Mouse (Mus musculus) kidney, adult 9 months (tissue): ENCODE results near the gene Flrt1.

Experiments used
- DNase-seq: peaks from one replicate; pipeline ENCODE4 v3.0.0; 2022

Gene Flrt1

DNA sequence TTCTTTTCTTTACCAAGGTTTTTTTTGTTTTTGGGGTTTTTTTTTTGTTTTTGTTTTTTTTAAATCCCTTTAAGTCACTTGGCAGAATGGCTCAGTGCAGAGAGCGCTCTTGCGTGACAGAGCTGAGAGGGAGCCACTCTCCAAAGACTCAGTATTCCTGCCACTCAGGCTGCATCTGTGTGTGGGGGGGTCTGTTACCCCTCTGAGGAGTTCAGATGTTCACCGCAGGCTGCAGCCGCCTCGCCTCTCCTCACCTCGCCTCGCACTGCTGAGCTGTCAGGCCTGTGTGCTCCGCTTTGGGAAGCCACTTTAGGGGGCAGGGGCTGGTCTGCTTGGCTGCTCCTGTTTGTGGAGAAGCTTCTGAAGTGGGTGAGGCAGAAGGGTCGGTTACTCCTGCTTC lies at the start of gene Flrt1:
Gene Flrt1 (minus strand): TSS at position 186 of the 400 bp plus-strand sequence.
- DNase-seq: no peak

DNA sequence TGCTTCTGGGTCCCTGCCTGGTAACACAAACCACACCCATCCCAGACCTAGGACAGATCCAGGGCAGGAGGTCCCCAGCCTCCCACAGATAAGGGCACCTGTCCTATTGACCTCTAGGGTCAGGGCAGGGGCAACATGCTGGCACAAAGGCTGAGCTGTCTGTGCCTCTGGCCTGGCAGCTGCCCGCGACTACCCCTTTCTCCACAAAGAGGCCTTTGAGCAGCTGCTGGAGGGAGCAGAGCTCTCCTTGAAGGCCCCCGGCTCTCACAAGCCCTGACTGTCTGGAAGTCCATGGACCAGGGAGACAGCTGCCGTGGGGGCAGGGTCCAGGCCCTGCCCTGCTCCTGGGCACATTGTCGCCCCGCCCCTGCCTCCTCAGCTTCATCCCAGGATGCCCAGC lies 49.7 kb upstream of the Flrt1 start:
- peak; percentile 50 for DNase-seq

DNA sequence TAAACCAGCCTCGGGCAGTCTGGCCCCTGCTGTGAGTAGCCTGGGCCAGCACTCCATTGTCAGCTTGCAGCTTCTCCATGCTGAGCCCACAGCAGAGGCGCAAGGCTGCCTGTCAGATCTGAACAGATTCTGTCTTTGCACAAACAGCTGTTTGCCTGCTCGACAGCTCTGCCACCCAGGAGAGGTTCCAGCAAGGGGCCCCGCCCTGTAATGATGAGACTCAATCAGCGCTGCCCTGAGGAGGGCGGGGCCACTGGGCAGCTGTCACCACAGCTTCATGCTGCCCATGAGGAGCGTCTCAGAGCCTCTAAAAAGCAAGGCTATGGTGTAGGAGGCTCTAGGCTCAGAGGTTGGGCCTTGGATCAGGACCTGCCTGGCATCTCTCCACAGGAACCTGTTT lies 47.7 kb upstream of the Flrt1 start:
- DNase-seq: no peak

DNA sequence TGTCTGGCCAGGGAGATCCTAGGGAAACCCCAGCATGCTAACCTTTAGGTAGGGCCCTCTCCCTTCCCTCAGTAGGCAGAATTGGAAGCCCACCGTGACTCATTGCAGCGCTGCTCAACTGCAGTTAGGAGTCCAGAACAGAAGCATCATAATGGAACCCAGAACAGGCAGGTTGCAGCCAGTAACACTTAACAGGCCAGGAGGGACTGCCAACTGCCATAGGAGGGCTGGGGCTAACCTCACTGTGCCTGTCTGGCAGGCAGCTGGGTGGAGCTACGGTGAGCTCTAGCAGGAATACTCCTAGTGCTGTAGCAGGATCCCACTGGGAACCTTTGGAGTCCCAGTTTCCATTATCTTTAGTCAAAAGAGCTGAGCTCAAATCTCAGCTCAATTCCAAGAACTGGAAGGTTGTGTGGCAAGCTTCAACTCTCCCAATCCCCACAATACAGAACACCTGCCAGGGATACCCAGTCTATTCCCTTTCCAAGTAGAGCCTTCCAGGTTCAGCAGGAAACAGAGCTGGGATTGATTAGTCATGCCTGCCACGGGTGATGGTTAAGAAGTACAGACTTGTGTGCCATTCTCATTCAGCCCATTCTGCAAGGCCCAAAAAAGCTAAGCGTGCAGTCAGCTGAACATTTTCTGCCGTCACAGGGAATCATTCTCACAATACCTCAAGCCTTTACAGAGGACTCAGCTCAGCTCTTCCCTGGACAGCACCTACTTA lies 46.6 kb upstream of the Flrt1 start:
- DNase-seq: no peak

DNA sequence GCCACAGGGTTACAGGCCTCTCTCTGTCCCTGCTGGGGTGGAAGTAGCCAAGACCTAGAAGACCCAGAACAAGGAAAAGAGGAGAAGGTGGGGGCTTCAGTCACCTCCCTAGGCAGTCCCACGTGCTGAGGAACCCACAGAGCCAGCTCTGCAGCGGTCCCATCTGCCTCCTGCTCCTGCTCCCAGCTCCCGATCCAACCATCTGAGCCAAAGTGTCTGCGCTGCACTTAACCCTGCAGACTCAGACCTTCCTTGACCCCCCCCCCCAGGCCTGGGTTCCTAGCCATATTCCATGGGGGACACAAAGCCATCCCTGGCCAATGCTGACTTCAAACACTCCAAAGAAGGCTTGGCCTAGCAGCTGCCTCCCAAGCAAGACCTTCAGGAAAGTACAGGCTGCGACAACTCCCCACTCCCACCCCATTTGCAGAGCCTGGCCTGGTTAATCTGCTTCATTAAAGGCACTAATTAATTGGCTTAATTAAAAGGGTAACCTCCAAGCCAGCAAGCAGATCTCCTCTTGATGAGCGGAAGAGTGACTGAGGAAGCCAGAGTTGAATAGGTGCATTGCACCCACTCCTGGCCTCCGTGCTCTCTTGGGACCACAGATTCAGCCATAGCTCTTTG lies 45.9 kb upstream of the Flrt1 start:
- DNase-seq: no peak

DNA sequence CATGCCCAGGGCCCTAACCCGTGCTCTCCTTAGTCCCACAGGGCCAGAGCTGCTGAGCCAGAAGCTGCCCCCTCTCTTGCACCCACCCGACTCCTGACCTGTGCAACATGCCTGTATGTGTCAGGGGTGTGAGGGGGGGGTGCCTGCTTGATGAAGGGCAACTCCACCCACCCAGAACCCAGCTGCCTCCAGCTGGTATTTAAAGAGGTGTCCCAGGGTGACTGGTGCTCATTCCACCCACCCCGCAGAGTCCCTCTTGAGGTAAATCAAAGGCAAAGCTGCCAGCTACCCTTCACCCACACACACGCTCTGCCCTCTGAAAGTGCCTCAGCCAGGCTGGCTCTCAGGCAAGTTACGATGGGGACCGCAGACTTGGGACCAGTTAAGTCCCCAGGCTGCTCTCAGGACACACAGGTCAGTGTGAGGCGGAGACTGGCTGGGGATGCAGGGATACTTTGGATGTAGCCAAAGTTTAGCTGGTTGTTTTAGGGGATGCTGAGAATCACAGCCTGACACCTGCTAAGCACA lies 43.7 kb upstream of the Flrt1 start:
- no peak for DNase-seq

DNA sequence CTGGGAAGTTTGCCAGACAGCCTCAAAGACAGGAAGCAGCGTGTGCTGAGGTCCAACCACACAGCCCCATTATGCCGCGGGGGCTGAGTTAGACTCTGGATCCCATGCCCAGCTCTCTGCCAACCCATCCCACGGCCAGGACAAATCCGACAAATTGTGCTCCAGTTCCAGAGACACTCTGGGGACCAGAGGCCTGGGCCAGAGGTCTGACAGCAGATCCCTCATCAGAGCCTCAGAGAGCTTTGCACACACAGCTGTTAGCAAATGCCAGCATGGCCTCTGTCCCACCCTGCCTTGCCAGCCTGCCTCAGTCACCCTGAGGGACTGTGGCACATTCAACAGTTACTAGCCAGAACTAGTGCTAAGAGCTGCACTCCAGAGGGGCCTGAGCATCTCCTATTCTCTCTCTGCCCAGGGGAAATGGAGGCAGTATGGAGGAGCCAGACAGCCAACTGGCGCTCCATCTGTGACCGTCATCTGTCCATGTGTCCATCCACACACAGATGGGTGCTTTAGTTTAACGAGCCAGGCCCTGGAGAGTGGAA lies 43.1 kb upstream of the Flrt1 start:
- DNase-seq: no peak

DNA sequence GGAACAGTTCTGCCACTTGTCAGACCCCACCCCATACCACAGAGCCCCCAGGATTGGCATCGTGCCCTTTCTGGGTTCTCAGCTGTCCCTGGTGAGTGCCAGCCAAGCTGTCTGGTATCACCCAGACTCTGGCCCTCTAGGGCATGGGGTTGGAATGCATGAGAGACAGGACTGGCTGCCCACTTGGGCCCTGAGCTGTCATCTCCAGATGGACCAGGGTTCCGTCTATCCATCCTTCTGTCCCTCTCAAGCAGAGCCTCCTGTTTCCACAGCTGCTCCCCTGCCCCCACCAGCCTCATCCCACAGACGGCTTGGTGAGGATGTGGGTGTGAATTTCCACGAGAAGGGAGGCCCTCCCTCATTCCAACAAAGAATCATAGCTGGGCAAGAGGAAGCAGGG lies 42.6 kb upstream of the Flrt1 start:
- DNase-seq: no peak

DNA sequence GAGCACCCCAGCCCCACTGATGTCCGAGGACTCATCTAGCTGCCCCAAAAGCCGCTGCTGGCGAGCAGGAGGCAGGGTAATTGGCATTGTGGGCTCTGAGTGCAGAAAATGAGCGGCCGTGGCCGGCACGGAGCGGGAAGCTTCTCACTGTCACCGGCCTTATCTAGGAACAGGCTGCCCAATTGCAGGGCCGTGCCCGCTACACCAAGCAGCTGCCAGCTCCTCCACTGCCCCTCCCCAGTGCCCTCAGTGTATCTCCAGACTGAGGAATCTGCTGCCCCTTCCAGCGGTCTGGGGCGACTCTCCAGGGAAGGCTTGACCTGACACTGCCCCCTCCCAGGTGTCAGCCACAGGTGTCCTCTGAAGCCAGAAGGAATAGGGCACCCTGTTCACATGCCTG lies 40.8 kb upstream of the Flrt1 start:
- DNase-seq: no peak

DNA sequence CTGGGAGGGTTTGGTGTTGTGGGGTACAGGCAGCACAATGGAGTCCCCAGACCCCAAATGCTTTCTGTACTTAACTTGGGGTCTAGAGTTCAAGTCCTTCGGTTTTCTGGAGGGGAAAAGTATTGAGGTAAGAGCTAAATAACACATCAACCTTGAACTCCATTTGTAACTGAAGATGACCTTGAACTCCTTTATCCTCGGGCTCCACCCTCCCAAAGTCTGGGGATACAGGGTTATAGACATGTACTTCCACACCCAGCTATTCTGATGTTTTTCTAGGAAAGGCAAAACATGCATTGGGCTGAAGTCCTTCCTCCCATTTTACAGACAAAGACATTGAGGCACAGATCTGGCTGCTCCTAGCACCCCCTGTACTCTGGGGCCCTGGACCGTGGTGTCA lies 38.9 kb upstream of the Flrt1 start:
- DNase-seq: no peak

DNA sequence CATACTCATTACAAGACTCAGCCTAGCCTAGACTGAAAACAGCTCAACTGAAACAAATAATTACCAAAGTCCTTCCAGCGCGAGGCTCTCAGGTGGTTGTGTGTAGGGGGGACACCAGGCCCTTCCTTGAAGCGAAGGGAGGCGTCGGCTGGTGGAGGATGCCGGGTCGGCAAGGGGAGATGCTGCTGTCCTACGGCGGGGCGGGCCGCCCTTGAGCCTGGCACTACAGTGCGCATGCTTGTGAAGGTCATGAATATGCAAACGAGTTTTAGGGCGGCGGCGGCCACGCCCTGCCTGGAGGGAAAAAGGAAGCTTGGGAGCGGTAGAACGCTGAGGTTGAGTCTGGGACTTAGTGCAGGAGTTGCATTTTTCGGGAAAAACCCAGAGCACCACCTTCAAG lies 38.3 kb upstream of the Flrt1 start:
- DNase-seq: peak; percentile 78

DNA sequence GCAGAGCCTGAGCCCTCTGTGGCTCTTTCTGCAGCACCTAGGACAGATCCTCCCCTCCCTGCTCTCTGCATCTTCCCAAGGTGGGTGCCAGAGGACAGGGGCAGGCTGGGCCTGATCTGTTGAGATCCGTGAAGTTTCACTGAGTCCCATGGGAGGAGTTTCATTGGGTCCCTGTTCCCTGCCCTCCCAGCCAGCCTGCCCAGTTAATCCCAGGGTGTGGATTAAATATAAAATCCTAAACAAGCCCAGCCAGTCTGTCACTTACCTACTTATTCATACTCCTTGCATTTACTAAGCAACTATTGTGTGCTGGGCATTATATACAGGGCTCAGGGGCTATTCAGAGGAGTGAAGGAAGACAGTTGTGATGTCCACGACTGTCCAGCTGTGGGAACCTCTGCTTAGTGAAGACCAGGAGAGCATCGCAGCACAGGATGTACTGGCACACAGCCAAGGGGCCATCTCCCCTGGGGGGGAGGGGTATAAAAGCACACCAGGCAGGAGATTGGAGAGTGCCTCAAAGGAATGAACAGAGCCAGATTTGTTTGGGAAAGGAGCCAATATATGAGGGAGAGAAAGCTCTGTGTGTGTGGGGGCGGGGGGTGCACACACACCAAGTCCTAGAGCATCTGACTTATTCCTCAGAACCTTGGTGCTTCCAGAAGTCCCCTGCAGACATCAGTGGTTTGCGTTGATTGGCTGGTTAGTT lies 36.8 kb upstream of the Flrt1 start:
- no peak for DNase-seq

DNA sequence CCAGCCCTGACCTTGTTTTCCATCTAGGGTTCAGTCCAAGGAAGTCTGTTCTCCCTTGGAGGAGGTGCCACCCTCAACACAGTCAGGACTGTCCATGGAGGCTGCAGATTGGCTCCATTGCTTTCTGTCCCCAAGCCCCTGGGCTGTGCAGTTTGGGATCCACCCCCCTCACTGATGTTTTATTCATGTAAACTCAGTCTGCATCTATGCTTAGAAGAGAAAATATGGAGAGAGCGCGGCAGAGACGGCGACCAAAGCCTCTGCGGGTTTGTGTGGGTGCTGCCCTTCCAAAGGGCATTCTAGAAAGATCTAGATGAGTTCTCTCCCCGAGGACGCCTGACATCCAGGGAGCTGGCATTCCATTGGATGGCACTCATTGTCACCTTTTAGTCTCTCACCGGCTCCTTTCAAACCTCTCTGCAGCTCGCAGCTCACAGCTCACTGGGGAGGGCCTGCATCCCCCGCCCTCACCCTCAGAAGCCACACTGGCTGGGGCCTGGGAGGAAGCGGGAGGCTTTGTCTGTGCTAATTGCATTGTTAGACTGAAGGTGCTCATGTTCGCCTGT lies 35.4 kb upstream of the Flrt1 start:
- peak; percentile 47 for DNase-seq

DNA sequence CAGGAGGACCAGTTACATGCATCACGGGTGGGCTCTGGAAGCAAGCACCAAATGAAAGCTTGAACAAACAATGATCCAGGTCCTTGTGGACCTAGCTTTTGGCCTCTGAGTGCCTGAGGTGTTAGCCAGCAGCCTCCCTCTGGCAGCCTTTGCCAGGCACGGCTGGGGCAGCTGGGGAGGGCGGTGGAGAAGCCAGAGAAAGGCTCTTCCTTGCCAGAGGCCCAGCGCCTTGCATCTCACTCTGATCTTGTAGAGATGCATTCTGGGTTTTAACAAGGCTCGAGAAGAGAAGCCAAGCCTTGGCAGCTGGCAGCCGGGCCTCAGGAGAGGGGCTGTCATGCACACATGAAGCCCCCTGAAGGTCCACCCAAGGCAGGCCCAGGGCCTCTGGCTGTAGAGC lies 34.8 kb upstream of the Flrt1 start:
- DNase-seq: no peak

DNA sequence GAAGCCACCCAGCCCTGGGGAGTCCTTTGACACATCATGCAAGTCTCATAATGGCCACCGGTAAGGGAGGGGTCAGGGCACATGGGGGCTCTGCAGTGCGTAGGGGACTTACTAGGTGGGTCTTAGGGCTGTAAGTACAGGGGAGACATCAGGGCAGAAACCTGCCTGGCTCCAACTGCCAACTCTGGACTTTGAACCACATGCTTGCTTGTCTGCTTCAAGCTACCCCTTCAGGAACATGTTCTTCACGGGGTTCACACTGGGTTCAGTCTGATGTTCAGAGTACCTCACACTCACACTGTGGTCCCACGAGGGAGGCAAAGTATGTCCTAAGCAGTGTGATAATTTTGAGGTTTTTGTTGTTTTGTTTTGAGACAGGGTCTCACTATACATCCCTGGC lies 33.8 kb upstream of the Flrt1 start:
- peak; percentile 58 for DNase-seq

DNA sequence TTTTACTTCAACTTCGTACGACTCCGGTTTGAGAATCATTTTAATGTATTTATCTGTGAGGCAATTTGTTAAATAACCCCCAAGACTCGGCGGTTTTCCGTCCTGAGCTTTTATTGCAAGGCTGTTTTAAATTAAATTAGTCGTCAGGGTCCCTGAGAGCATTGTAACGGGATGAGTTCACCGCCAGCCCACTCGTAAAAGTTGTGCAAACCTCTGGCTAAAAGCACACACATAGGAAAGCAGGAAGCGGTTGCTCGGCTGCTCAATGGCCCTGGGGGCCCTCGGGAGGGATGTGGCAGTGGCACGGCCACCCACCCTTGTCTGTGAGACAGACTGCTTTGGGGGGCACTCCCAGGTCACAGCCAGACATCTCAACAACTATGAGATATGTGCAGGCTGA lies 32.8 kb upstream of the Flrt1 start:
- DNase-seq: no peak

DNA sequence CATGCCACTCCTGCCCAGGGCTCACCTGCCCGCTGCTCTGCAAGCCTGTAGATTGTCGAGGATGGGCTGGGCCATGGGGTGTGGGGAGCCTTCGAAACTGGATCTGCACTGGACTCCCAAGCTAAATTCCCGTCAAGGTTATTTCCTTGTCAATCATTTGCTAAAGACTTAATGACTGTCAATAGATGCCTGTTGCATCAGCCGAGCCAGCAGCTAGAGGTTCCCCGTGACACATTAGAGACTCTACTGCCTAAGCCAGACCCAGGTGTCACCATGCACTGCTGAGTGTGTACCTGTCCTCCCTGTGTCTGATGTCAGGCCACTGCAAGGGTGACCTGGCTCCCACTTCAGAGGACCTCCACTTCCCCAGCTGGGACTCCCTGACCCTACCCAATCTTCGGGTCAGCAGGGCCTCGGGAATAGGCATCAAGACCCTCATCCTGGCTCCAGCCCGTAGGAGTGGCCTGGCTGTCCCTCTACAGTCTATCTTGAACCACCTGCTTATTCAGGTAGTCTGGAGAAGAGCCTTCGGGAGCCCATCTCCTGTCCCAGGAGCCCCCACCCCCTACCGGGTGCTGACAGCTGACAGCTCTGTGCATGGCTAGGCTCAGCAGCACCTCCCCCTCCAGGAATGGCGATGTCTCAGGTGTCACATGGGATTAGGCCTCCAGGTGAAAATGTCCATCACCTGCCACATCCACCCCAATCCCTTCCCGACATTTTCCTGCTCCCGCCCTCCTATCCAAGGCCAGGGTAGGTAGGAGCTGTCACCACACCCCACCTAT lies 31.4 kb upstream of the Flrt1 start:
- peak; percentile 88 for DNase-seq

DNA sequence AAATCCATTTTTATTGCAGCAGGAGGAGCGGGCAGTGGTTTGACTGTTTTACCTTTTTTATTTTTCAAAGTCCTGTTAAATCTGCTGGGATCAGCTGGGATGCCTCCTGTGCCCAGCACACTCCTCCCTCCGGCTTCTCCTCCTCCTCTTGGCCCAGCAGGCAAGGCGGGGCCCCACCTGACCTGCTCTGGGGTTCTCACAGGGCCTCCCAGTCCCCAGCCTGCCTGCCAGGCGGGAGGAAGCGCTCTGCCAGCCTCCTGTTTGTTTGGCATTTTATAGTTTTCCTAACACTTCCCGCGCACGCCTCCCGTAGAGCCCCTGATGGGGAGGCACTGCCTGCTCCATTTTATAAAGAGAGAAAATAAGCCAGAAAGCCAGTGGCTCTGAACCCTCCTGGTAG lies 30.5 kb upstream of the Flrt1 start:
- peak; percentile 82 for DNase-seq

DNA sequence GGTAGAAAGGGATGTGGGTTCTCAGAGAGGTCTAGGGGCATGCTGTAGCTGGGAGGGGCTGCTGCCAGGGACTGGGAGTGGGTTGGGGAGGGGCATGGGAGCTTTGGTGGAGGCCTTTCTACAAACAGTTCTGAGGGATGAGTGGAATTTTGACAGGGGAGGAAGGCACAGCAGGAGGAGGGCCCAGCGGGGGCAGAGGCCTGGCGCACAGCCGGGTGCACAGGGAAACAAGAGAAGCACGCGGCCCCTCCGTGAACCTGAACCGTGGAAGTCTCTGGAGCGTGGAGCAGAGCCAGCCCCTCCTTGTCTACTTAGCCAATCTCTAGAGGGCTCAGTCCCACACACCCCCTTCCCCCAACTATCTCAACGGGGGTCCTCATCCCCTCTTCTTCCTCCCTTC lies 30.0 kb upstream of the Flrt1 start:
- DNase-seq: peak; percentile 88

DNA sequence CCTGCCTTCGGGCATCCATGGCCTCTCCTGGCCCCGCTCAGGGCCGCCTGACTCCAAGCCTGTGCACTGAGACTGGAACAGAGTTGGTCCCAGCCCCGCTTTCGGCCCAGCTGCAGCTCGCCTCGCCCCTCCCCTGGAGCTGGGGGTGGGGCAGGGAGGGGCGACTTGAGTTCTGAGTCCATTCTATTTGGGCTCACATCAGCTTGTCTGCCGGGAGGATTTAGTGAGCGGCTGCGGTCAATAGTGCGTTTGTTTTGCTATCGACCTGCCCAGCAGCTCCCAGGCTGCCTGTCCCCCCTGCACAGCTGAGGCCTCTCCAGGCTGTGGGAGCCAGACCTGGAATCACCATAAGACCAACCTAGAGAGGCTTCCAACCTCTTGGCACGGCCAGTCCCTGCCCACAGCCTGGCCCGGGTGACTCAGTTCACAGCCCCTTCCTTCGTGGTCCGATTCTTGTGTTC lies 29.1 kb upstream of the Flrt1 start:
- DNase-seq: peak; percentile 68

DNA sequence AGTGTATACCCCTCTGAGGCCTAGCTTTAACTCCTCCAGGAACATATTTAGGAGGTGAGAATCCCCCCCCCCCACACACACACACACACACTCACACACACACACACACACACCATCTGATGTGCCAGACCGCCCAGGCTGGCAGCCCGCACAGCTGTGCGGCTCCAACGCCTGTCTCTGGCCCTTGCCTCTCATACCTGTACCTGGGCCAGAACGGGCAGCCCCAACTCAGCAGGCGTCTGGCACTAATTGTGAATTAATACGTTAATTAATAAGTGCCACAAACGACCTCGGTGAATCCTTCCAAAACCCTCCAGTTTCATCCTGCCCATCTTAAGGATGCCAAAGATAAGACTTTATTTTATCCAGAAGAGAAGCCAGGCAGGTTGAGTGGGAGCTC lies 27.9 kb upstream of the Flrt1 start:
- DNase-seq: no peak

DNA sequence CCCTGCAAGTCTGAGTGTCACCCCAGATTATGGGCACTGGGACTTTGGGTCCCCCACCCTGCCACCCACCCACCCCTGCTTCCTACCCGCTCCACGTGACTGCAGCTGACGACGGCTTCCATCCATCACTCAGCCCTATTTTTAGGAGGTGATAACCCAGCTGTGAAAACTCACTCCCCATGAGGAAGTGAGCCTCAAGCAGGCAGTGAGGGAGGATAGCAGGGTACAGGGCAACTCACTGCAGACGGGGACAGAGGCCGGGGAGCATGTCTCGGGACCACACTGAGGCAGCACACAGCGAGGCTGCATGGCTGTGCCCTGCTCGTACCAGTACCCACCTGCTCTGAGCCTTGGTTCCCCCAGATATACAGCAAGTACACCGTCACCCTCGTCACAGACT lies 24.8 kb upstream of the Flrt1 start:
- no peak for DNase-seq
